Mouse (Mus musculus): ENCODE data around the gene Stx8. TPM values are rescaled to one million over a fixed set of nuclear protein-coding genes. Genes with fewer than 3 reads are reported as not detected.

Stx8 gene
- polyA plus RNA-seq, 1 experiment, result 32.5 TPM

DNA sequence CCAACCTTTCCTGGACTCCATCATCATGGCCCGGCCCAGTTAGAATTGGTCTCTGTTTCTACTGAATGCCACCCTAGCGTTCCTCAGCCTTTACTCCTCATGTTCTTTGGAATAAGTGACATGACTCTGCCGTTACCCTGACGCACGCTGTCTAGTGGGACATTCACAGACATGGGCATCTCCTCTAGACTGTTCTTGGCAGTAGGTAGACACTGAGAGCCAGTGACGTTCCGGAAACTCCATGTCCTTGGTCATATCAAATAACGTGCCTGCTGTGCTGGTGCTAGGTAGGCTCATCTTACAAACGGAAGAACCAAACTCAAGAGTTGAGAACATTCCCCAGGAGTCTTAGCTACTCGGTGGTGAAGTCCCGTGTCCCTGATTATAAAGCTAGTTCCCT, 231.5 kb downstream of the Stx8 start:
- no peaks in the 10 kb centered on the region for H3K36me3 ChIP-seq (ENCODE audit: control insufficient read depth, insufficient read depth)
- TF ChIP-seq POLR2AphosphoS2 (IDR thresholded peaks at IDR 0.05; ENCODE audit: insufficient read length, low read depth) (no peak), E2F4 (IDR thresholded peaks at IDR 0.05; ENCODE audit: insufficient read depth) (no peak), TCF3 (IDR thresholded peaks at IDR 0.05; ENCODE audit: insufficient read length, low read depth) (no peak)
- no peaks in the 10 kb centered on the region for H3K79me2 ChIP-seq (ENCODE audit: control insufficient read depth, insufficient read depth)
- H3K4me2 ChIP-seq (ENCODE audit: low read depth), result no peak overlapping the region
- no peak overlapping the region for H3K4me3 ChIP-seq
- no peaks in the 10 kb centered on the region for H3K27me3 ChIP-seq (ENCODE audit: control insufficient read depth, insufficient read depth, insufficient read length)
- H3ac ChIP-seq (ENCODE audit: control insufficient read depth, insufficient read length), result no peak overlapping the region

DNA sequence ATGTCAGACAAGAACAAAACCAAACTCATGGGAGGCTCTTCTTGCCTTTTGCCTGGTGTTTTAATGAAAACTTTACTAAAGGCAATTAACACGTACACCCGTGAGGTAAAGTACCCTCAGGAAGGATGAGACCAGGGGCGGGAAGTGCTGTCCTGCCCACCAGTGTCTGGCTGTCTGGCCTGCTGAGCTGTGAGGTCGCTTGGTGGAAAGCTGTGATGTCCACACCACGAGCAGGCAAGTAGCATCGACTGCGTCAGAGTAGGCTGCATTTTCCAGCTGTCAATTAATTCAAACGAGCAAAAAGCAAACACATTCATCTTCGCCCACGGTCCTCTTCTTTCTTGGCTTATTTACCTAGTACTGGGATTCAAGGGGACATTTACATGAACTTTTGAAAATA, 232.7 kb downstream of the Stx8 start:
- Histone ChIP-seq H3K36me3 (ENCODE audit: control insufficient read depth, insufficient read depth) (no peaks in the 10 kb centered on the region), H3K4me3 (no peak overlapping the region), H3ac (ENCODE audit: control insufficient read depth, insufficient read length) (no peak overlapping the region), H3K27me3 (ENCODE audit: control insufficient read depth, insufficient read depth, insufficient read length) (no peaks in the 10 kb centered on the region), H3K4me2 (ENCODE audit: low read depth) (no peak overlapping the region), H3K79me2 (ENCODE audit: control insufficient read depth, insufficient read depth) (no peaks in the 10 kb centered on the region)
- TF ChIP-seq E2F4 (IDR thresholded peaks at IDR 0.05; ENCODE audit: insufficient read depth), result no peak
- TF ChIP-seq REST (IDR thresholded peaks at IDR 0.05; ENCODE audit: insufficient read depth, insufficient read length), result no peak
- no peak for TF ChIP-seq TCF12 (IDR thresholded peaks at IDR 0.05; ENCODE audit: insufficient read depth, poor library complexity, severe bottlenecking)
- TF ChIP-seq TCF3 (IDR thresholded peaks at IDR 0.05; ENCODE audit: insufficient read length, low read depth), result no peak
- TF ChIP-seq SRF (IDR thresholded peaks at IDR 0.05; ENCODE audit: control insufficient read depth, insufficient read length, low read depth), result no peak
- no peak for TF ChIP-seq POLR2AphosphoS2 (IDR thresholded peaks at IDR 0.05; ENCODE audit: insufficient read length, low read depth)
- no peak for TF ChIP-seq MAX (IDR thresholded peaks at IDR 0.05; ENCODE audit: low read depth)
- no peak for TF ChIP-seq USF1 (IDR thresholded peaks at IDR 0.05; ENCODE audit: low read depth)
- no peak for TF ChIP-seq MYOG (IDR thresholded peaks at IDR 0.05; ENCODE audit: control insufficient read depth in 1 of 3, insufficient read depth in 1 of 3, insufficient read length in 2 of 3, low read depth in 2 of 3)
- TF ChIP-seq CEBPB (IDR thresholded peaks at IDR 0.05; ENCODE audit: insufficient read depth, poor library complexity, severe bottlenecking), result no peak
- TF ChIP-seq MYOD1 (IDR thresholded peaks at IDR 0.05; ENCODE audit: control insufficient read depth in 1 of 3, insufficient read length in 2 of 3, low read depth in 2 of 3), result no peak
- TF ChIP-seq POLR2A (IDR thresholded peaks at IDR 0.05; ENCODE audit: insufficient read length, low read depth), result no peak

DNA sequence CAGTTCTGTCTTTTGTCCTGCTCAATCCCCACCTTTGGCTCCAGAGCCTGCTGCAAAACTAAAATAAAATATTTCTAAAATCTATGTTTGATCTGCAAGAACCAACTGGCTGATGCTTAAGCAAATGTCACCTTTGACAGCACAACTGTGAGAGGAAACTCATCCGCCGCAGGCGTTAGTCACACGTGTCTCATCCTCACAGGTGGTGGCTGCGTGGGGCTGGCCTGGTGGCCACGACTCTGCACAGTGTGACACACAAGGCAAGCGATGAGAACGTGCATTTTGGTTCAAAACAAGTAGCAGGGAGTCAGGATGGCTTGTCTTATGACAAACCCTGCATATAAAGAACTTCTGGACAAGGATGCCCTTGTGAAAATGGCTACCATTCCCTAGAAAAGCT, 233.1 kb downstream of the Stx8 start:
- TF ChIP-seq MYOD1 (IDR thresholded peaks at IDR 0.05; ENCODE audit: control insufficient read depth in 1 of 3, insufficient read length in 2 of 3, low read depth in 2 of 3) (peak in 1 of 3 experiments; percentile 9), E2F4 (IDR thresholded peaks at IDR 0.05; ENCODE audit: insufficient read depth) (no peak)
- H3K36me3 ChIP-seq (ENCODE audit: control insufficient read depth, insufficient read depth), result no peaks in the 10 kb centered on the region
- H3K27me3 ChIP-seq (ENCODE audit: control insufficient read depth, insufficient read depth, insufficient read length), result no peaks in the 10 kb centered on the region
- H3K79me2 ChIP-seq (ENCODE audit: control insufficient read depth, insufficient read depth), result no peaks in the 10 kb centered on the region
- H3K4me2 ChIP-seq (ENCODE audit: low read depth), result no peak overlapping the region
- no peak overlapping the region for H3K4me3 ChIP-seq
- no peak overlapping the region for H3ac ChIP-seq (ENCODE audit: control insufficient read depth, insufficient read length)

DNA sequence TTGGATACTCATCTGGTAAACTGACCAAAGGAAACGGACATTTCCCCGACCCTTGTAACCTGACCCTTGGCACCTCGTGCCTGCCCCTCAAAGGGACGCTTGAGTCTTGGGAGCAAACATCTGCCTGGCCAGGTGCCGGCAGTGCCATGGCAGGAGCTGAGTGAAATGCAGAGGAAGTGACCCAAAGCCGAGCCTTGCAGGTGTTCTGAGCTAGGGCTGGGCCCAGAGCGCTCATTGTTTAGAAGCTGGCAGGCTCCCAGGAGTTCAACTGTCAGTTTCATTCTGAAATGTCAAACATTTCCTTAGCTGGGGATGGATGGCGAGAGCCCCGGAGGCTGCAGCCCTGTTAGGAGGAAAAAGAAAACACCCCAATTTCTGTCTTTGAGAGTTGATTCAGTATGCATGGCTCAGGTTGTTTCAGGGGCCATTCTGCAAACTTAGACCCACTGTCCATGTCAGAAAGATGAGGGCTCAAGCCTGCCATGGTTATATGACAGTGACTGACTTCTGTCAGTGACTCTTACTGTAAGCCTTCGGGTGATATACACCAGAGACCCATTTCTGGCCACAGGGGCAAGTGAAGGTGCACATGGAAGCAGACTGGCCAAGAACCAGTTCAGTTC, 233.9 kb downstream of the Stx8 start:
- Histone ChIP-seq H3K4me3 (no peak overlapping the region), H3K4me2 (ENCODE audit: low read depth) (no peak overlapping the region), H3ac (ENCODE audit: control insufficient read depth, insufficient read length) (no peak overlapping the region), H3K79me2 (ENCODE audit: control insufficient read depth, insufficient read depth) (no peaks in the 10 kb centered on the region), H3K27me3 (ENCODE audit: control insufficient read depth, insufficient read depth, insufficient read length) (no peaks in the 10 kb centered on the region), H3K36me3 (ENCODE audit: control insufficient read depth, insufficient read depth) (no peaks in the 10 kb centered on the region)
- TF ChIP-seq POLR2A (IDR thresholded peaks at IDR 0.05; ENCODE audit: insufficient read length, low read depth) (no peak), MYOG (IDR thresholded peaks at IDR 0.05; ENCODE audit: control insufficient read depth in 1 of 3, insufficient read depth in 1 of 3, insufficient read length in 2 of 3, low read depth in 2 of 3) (no peak), SRF (IDR thresholded peaks at IDR 0.05; ENCODE audit: control insufficient read depth, insufficient read length, low read depth) (no peak), REST (IDR thresholded peaks at IDR 0.05; ENCODE audit: insufficient read depth, insufficient read length) (no peak), CEBPB (IDR thresholded peaks at IDR 0.05; ENCODE audit: insufficient read depth, poor library complexity, severe bottlenecking) (no peak), TCF12 (IDR thresholded peaks at IDR 0.05; ENCODE audit: insufficient read depth, poor library complexity, severe bottlenecking) (no peak), MYOD1 (IDR thresholded peaks at IDR 0.05; ENCODE audit: control insufficient read depth in 1 of 3, insufficient read length in 2 of 3, low read depth in 2 of 3) (no peak), MAX (IDR thresholded peaks at IDR 0.05; ENCODE audit: low read depth) (no peak)

DNA sequence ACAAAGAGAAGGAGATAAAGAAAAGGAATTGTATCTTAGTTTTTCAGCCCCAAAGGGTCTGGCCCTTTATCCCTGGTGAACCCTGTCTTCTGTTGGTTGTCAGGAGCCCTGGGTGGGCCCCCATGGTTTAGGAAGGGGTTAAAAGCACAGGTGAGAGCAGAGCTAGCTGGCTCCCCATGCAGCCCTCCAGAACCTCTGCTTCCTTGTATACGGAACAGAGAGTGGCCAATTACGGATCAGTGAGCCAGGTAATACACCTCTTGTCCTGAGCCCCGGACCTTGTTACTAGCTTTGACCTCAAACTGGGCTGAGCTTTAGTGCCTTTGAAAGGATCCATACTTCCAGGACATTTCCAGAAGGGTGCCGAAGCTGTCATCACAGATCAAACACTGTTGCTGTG, 234.5 kb downstream of the Stx8 start:
- Histone ChIP-seq H3K4me3 (no peak overlapping the region), H3K4me2 (ENCODE audit: low read depth) (no peak overlapping the region), H3K36me3 (ENCODE audit: control insufficient read depth, insufficient read depth) (no peaks in the 10 kb centered on the region), H3K27me3 (ENCODE audit: control insufficient read depth, insufficient read depth, insufficient read length) (no peaks in the 10 kb centered on the region), H3ac (ENCODE audit: control insufficient read depth, insufficient read length) (no peak overlapping the region), H3K79me2 (ENCODE audit: control insufficient read depth, insufficient read depth) (no peaks in the 10 kb centered on the region)
- TF ChIP-seq POLR2AphosphoS2 (IDR thresholded peaks at IDR 0.05; ENCODE audit: insufficient read length, low read depth), result no peak

DNA sequence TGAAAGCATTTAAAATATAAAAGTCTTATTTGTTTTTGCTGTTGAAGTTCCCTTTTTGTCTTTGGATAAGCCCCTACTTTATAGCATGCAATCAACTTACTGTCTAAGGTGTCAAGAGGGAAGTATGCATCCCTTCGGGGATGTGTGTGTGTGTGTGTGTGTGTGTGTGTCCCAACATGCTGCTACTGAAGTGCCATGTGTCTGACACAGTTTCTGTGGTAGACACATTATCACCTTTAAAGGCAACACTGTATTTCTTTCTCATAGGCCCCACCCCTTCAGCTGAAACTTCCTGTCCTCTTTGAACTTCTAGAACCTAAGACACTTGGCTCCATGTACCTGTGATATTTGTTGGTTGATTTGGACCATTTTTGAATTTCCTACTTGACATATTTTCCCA, 235.1 kb downstream of the Stx8 start:
- Histone ChIP-seq H3ac (ENCODE audit: control insufficient read depth, insufficient read length) (no peak overlapping the region), H3K36me3 (ENCODE audit: control insufficient read depth, insufficient read depth) (no peaks in the 10 kb centered on the region), H3K27me3 (ENCODE audit: control insufficient read depth, insufficient read depth, insufficient read length) (no peaks in the 10 kb centered on the region), H3K4me2 (ENCODE audit: low read depth) (no peak overlapping the region), H3K4me3 (no peak overlapping the region), H3K79me2 (ENCODE audit: control insufficient read depth, insufficient read depth) (no peaks in the 10 kb centered on the region)
- no peak for TF ChIP-seq REST (IDR thresholded peaks at IDR 0.05; ENCODE audit: insufficient read depth, insufficient read length)
- no peak for TF ChIP-seq SRF (IDR thresholded peaks at IDR 0.05; ENCODE audit: control insufficient read depth, insufficient read length, low read depth)
- TF ChIP-seq E2F4 (IDR thresholded peaks at IDR 0.05; ENCODE audit: insufficient read depth), result no peak
- no peak for TF ChIP-seq MAX (IDR thresholded peaks at IDR 0.05; ENCODE audit: low read depth)
- TF ChIP-seq POLR2A (IDR thresholded peaks at IDR 0.05; ENCODE audit: insufficient read length, low read depth), result no peak
- no peak for TF ChIP-seq TCF12 (IDR thresholded peaks at IDR 0.05; ENCODE audit: insufficient read depth, poor library complexity, severe bottlenecking)
- no peak for TF ChIP-seq USF1 (IDR thresholded peaks at IDR 0.05; ENCODE audit: low read depth)
- no peak for TF ChIP-seq POLR2AphosphoS2 (IDR thresholded peaks at IDR 0.05; ENCODE audit: insufficient read length, low read depth)
- no peak for TF ChIP-seq MYOD1 (IDR thresholded peaks at IDR 0.05; ENCODE audit: control insufficient read depth in 1 of 3, insufficient read length in 2 of 3, low read depth in 2 of 3)
- no peak for TF ChIP-seq MYOG (IDR thresholded peaks at IDR 0.05; ENCODE audit: control insufficient read depth in 1 of 3, insufficient read depth in 1 of 3, insufficient read length in 2 of 3, low read depth in 2 of 3)
- no peak for TF ChIP-seq TCF3 (IDR thresholded peaks at IDR 0.05; ENCODE audit: insufficient read length, low read depth)

Data from myocyte (in vitro differentiated cells).